Mouse (Mus musculus) cerebellum, postnatal 36 days (tissue): ENCODE data around the gene Gm5460.

ENCODE experiments used
- DNase-seq, 2 experiments: peaks; one replicate each; pipeline ENCODE4 v3.0.0; 2021 to 2022; ENCODE audit warnings: mixed read lengths in 2 of 2

Gene Gm5460

GRCm38 (mm10) chr14:34016381-34016780, at the start of gene Gm5460:
TSS of gene Gm5460 (plus strand) at chr14:34016758.
- no peak for DNase-seq

DNA sequence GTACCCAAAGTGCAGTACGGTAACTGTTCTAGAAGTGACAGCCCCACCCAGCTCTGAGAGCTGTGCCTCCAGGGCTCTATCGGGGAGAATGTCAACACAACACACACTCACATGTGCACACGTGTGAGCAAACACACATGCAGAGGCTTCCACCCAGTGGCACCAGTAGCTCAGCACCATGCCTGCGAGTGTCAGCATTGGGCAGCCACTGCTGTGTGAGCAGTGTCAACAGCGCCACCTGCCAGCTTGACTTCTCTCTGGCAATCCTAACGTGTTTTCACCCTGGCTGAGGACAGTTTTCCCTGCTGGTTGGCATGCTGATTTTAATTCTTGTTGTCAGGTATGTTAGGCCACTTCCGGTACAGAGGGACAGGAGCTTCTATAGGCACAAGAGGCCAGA, 43.9 kb upstream of the Gm5460 start:
- no peak for DNase-seq

GRCm38 (mm10) chr14:33974752-33975151, 41.8 kb upstream of the Gm5460 start:
- DNase-seq, result no peak

- DNase-seq, result no peak
These were observed 38.8 kb upstream of the Gm5460 start for GRCm38 (mm10) chr14:33977748-33978147.

GRCm38 (mm10) chr14:33978604-33979059, 37.9 kb upstream of the Gm5460 start, which contains the start of gene Zfp488:
TSS of gene Zfp488 (minus strand) at chr14:33978764.
- DNase-seq, result peak in 1 of 2 experiments; percentile 26

- DNase-seq, result no peak
These were observed 27.4 kb upstream of the Gm5460 start for GRCm38 (mm10) chr14:33989201-33989600.

DNA sequence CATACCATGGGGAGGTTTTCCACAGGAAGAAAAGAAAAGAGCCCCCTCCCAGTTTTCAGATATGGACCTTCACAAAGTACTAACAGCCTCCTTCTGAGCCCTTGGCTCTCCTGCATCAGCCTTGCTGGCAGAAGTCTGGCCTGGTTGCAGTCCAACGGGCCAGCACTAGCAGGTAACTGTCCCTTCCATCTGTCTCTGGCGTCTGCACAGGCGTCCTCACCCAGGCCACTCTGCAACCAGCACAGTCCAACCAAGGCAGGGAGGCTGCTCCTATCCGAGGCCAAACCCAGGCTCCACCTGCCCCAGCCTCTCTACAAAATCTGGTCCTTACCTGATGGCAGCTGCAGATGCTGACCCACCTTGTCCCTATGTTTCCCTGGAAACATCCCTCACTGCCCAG, 24.6 kb upstream of the Gm5460 start:
- peak; percentile 78 to 82 for DNase-seq

DNA sequence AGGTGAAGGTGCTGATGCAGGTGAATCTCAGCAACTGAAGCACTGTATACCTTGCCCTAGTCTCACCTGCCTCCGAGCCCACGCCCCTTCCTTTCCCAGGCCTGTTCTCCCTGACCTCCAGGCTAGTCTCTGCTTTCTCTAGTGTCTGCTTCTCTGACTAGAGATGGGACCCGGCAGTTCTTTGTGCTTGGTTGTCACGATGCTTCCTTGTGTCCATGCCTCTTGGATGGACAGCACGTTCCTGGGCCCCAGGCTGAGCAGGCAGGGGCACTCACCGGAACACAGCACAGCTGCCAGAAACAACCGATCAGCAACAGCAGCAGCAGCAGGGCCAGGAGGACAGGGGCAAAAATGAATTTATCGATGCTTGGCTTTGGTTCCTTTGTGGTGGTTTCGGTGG, 23.5 kb upstream of the Gm5460 start:
- DNase-seq, result no peak

GRCm38 (mm10) chr14:33993521-33994289, 22.9 kb upstream of the Gm5460 start:
- no peak for DNase-seq

GRCm38 (mm10) chr14:33997427-33997826, 19.1 kb upstream of the Gm5460 start:
- DNase-seq, result no peak

GRCm38 (mm10) chr14:34000076-34000475, 16.5 kb upstream of the Gm5460 start:
- DNase-seq, result no peak

DNA sequence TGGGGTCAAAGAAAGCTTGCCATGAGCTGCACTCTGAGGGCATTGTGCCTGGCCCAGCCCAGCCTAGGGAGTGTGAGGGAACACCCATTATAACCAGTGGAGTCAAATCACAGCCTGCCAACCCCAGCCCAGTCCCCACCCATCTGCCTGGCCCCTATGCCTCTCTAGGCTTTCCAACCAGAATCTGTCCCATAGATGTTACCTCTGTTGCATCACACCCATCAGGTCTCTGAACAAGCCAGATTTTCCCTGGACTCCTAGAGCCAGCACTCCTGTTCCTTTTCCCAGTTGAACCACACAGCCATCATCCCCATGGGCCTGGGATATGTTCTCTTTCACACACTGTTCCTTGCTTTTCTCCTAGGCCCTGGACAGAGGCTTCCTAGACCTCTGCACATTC, 15.1 kb upstream of the Gm5460 start:
- no peak for DNase-seq

- no peak for DNase-seq
These were observed 14.2 kb upstream of the Gm5460 start for GRCm38 (mm10) chr14:34002358-34002757.

GRCm38 (mm10) chr14:34015063-34015462, 1.5 kb upstream of the Gm5460 start, which contains the start of gene Gm30083:
TSS of gene Gm30083 (minus strand) at chr14:34015182.
- no peak for DNase-seq

DNA sequence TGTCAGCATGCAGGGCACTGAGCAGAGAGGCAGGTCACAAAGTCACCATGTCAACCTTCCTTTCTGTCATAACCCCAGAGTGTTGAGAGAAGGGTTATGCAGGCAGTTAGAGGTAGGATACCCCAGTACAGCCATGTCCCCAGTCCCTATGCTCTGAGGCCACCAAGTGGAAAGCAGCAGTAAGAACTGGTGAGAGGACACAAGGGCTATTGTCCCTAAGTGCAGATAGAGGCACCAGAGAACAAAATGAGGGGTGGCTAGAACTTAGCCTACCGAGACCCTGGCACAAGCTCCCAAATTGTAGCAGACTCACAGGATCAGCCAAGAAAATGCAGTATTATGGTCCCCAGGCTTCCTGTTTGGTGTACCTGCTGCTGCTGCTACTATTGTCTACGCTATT, 380 bp downstream of the Gm5460 start:
- DNase-seq, result no peak

GRCm38 (mm10) chr14:34026710-34027109, 10.2 kb downstream of the Gm5460 start:
- no peak for DNase-seq

DNA sequence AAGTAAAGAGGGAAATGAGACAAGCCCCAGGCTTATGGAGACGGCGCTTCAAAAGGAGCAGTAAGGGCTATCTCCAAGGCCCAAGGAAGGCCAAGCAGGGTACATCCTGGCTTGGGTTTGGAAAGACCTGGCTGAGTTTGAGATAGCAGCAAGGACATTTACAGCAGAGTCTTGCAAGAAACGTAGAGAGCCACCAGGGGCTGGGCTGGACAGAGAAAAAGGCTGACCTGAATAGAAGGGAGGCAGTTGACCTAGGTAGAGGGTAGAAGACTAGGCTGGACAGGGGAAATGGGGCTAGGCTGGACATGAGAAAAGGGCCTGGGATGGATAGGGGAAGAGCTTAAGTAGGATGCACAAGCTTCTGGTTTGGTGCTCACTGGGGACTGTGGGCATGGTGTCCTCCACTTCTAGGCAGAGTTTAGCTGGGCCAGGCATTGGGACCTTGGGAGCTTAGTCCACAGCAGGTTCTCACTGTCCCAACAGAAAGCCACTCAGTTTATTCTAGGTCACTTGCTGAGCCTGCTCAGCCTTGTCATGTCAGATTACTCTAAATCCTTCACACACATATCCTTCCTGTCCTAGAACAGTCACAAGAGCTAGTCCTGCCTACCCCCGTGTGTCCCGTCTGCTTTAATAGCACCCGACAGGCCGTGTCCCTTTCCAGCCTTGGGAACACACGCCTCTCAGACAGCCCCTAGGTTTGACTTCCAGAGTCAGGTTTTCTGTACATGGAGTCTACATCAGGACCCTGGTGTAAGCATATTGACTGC, 17.5 kb downstream of the Gm5460 start:
- DNase-seq, result no peak

- no peak for DNase-seq
These were observed 24.7 kb downstream of the Gm5460 start for GRCm38 (mm10) chr14:34041241-34041640.

GRCm38 (mm10) chr14:34043341-34043740, 26.8 kb downstream of the Gm5460 start:
- no peak for DNase-seq

DNA sequence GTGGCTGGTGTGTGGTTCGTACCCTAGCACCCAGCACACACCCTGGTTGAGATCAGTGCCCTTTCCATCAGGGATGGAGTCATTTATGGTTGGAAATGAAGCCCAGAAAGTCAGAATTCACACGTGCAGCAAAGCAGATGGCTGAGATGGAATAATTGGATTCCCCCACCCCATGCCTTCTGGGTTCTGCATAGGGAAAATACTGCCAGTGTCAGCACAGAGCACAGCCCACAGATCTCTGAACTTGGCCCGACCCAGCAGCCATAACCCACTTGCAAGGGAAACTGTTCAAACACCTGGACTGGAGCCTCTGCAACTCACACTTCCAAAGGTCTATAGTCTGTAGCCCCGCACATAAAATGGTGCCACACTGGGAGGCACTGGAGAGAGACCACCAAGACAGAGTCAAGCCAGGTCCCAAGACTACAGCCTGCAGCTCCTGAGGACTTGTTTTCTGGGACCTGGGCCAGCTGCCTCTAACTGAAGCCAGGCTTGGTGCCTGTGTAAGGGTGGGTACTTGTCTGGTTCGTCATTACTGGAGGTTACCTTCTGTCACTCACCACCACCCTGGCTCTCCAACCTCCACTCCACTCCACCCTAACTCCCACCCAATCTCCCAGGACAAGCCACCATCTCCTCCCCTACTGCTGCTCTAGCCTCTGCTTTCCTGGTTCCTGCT, 33.7 kb downstream of the Gm5460 start:
- no peak for DNase-seq

DNA sequence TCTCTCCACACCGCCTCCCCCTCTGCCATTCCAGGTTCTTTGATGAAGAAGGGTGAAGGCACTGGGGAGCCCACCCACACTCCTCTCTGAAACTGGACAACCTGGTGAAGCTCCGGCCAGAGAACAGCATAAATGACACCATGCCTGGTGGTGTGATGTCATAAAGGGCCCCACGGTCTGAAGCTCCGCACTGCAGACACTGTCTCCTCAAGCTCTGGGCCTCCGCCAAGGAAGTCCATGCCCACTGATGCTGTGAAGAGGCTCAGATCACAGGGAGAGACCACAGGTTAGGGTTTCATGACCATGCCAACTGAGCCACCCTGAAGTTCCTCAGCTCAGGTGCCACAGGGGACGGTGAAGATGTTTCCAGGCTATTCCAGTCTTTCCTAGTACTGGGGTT, 36.0 kb downstream of the Gm5460 start, which contains the start of gene Antxrl:
Gene Antxrl, plus strand, starts transcription at position 192 of the 400 bp plus-strand sequence.
- DNase-seq, result no peak

DNA sequence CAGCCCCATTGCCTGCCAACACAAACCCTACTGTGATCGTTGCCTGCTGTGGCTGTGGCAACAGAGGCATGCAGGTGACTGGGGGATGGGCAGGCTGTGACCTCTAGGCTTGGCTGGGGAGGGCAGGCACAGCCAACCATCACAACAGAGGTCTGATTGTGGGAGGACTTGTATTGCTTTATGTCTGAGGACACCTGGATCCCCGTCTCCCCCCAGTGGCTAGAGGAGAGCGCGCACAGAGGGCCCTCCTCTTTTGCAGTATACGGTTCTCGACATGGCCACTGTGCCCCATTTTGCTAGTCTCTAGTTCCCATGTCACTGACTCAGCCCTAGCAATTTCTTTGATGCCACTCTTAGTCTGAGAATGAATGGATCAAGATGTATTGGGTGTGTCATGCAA, 55.1 kb downstream of the Gm5460 start:
- DNase-seq, result no peak

DNA sequence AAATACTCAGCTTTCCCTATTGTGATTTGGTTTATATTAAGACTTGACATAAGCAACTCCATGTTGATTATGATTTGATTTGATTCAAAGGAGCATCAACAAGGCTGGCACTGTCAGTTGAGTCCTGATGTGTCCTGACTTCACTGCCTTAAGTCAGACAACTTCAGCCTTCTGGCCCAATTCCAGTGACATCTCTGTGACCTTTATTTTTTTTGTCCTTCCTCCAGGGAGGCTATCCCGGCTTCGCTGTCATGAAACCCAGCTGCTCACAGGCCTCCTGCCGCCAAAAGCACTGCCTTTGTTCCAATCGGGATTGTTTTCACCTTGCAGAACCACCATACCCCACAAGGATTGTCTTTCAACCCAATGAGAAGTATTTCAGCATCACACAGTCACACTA, 58.8 kb downstream of the Gm5460 start:
- DNase-seq, result no peak
